Mouse (Mus musculus) midbrain, embryonic 14.5 days (tissue): ENCODE data around the gene Sgo2a. TPM values are rescaled to one million over a fixed set of nuclear protein-coding genes. Genes with fewer than 3 reads are reported as not detected.

Experiments used
- ATAC-seq: fragments of 200-750 bp; cut with Nextera tagmentation; 2 replicates; pipeline ENCODE4 v1.8.0; 2017; ENCODE audit warnings: moderate number of reproducible peaks, moderate library complexity; ENCODE audit not compliant: low FRiP score, low TSS enrichment
- DNase-seq: peaks from one replicate; pipeline ENCODE4 v3.0.0-alpha.2; 2015
- H3K27ac ChIP-seq: fragments of 300-500 bp; sonication (generic); replicated peaks from 2 replicates; pipeline ENCODE4 v1.5.1; 2014; ENCODE audit warnings: mild to moderate bottlenecking, low read depth, low read length, moderate library complexity
- H3K27me3 ChIP-seq: fragments of 300-500 bp; sonication (generic); 2 replicates; pipeline ENCODE4 v1.6.1; 2014; ENCODE audit warnings: low read length, control low read depth, mixed read lengths; ENCODE audit not compliant: control insufficient read depth, insufficient read depth
- H3K36me3 ChIP-seq: fragments of 300-500 bp; sonication (generic); 2 replicates; pipeline ENCODE4 v1.6.1; 2014; ENCODE audit warnings: low read length, control low read depth; ENCODE audit not compliant: control insufficient read depth, insufficient read depth
- H3K4me1 ChIP-seq: fragments of 300-500 bp; sonication (generic); 2 replicates; pipeline ENCODE4 v1.6.1; 2014; ENCODE audit warnings: mild to moderate bottlenecking, antibody characterized with exemption, low read length, control low read depth; ENCODE audit not compliant: control insufficient read depth, insufficient read depth
- H3K4me2 ChIP-seq: fragments of 300-500 bp; sonication (generic); 2 replicates; pipeline ENCODE4 v1.6.1; 2014; ENCODE audit warnings: mild to moderate bottlenecking, low read length, moderate library complexity
- H3K4me3 ChIP-seq: fragments of 300-500 bp; sonication (generic); replicated peaks from 2 replicates; pipeline ENCODE4 v1.5.1; 2014; ENCODE audit warnings: low read depth, low read length
- H3K9ac ChIP-seq: fragments of 300-500 bp; sonication (generic); replicated peaks from 2 replicates; pipeline ENCODE4 v1.6.1; 2014; ENCODE audit warnings: mild to moderate bottlenecking, low read length, moderate library complexity
- H3K9me3 ChIP-seq: fragments of 300-500 bp; sonication (generic); 2 replicates; pipeline ENCODE4 v1.6.1; 2016; ENCODE audit warnings: low read length, control low read depth, mixed read lengths; ENCODE audit not compliant: control insufficient read depth
- WGBS: fragments of 180-500 bp; shearing (Covaris S2); extraction: QIAGEN DNeasy Blood & Tissue Kit; methylation state at CpG from one replicate; pipeline ENCODE4 v1.1.7; 2014; 5-methylcytosine and 5-hydroxymethylcytosine counted together
- polyA plus RNA-seq: library from polyadenylated mRNA; unstranded; fragments of >200 nt; fragmentation: Nextera tagmentation; extraction: Ambion mirVana; gene quantifications from 2 replicates; pipeline ENCODE4 v1.2.1, GENCODE M21; 2014

The Sgo2a gene
- 2.8 and 5.2 TPM in 2 replicates for polyA plus RNA-seq

DNA sequence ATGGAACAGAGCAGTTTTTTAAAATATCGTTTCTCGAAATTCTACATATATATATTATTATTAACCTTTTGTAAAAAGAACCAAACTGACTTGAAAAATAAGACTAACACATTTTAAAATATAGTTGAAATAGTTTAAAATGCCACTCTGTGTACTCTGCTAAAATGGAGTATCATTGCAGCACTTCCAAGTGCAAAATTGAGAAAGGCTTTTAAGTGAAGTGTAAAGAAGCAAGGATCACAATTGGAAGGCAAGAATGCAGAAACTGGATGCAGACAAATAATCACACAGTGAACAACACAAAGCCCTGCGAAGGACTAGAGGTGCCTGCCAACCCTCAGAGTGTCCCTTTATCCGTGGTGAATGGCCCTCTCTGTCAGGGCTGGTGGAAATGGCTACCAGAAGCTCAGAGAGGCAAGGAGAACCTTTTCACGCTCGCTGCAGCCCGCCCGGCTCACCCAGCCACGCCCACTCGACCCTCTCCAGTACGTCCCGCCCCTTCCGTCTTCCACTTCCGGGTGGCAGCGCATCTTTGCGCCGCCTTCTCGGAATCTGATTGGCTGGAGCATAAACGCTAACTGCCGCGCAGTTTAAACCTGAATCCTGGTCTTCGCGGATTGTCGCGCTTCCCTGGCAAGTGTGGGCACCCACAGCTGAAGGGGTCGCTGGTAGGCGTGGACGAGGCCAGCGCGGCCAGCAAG, at the start of gene Sgo2a:
TSS of gene Sgo2a (plus strand) at position 540 of the 701 bp plus-strand sequence.
- Histone ChIP-seq H3K4me3 (peak within 1 kb of the TSS; percentile 80), H3K36me3 (no peaks in the 10 kb centered on the region), H3K4me2 (peak within 1 kb of the TSS; percentile 94), H3K27me3 (no peaks in the 10 kb centered on the region), H3K4me1 (peaks cover 11% of the 10 kb centered on the region), H3K9me3 (no peaks in the 10 kb centered on the region), H3K27ac (peak within 1 kb of the TSS; percentile 93), H3K9ac (peak within 1 kb of the TSS; percentile 65)
- DNase-seq (peak; percentile 99), ATAC-seq (peak; percentile 99)
- WGBS: 7% methylated on average over 30 of the region's 30 CpGs

DNA sequence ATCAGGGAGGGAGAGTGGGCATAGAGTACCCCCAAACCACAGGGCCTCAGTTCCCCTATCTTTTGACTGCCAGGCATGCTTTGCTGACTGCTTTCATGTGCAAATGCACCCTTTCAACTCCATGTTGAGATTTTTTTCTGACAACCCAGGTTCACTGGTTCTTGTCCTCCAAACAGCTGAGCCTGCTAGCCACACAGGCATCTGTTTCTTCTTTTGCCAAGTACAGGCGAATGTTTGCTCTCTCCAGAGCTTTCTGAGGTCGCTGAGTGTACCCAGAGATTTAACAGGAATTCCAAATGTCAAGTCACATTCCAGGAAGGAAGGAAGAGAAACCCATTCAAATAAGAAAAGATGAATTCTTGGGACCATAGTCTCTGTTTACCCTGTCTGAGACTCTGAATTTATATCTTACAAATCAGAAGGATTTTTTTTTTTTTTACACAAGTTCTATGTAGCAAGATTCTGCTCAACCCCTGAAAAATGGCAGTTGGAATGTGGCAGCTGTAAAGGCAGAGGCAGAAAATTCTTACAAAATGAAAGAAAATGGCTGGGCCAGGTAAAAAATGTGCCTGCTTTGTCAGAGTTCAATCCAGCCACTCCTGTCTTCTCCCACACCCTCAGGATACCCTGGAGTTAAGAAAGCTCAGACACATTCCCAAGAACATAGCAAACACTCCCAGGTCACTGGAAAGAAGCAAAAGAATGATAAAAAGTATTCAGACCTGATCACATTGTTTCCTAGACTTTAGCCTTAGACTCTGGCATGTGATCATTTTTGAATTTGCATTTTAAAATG, 48.0 kb upstream of the Sgo2a start:
- Histone ChIP-seq H3K27ac (no peak overlapping the region), H3K27me3 (no peaks in the 10 kb centered on the region), H3K9ac (no peak overlapping the region), H3K9me3 (no peaks in the 10 kb centered on the region), H3K4me2 (no peak overlapping the region), H3K4me3 (no peak overlapping the region), H3K4me1 (no peaks in the 10 kb centered on the region), H3K36me3 (peaks cover 16% of the 10 kb centered on the region; the same call in 1 of the 2 replicates)
- WGBS: 24% methylated on average over 2 of the region's 2 CpGs
- DNase-seq (peak; percentile 26), ATAC-seq (no peak)

DNA sequence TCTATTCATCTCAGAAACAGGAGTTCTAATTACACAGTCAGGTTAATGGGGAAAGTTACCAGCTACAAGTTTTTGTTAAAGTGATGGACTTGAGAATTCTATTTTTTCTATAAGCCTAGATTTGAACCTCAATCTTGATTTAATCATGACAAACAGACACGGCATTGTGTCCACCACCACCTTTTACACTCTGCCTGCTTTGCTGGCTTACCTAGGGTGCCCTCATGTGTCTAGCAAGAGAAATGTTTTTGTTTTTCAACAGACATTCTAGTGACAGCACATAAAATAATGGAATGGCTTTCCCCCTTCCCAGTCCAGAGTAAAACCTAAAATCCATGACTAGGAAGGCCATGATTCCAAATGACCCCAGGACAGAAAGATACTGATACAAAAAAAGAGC, 46.6 kb upstream of the Sgo2a start:
- Histone ChIP-seq H3K27ac (no peak overlapping the region), H3K4me3 (no peak overlapping the region), H3K4me1 (no peaks in the 10 kb centered on the region), H3K9me3 (no peaks in the 10 kb centered on the region), H3K27me3 (no peaks in the 10 kb centered on the region), H3K9ac (no peak overlapping the region), H3K36me3 (peaks cover 9% of the 10 kb centered on the region), H3K4me2 (no peak overlapping the region)
- WGBS: 4% methylated on average over 1 of the region's 1 CpGs
- DNase-seq (peak; percentile 75), ATAC-seq (no peak)

DNA sequence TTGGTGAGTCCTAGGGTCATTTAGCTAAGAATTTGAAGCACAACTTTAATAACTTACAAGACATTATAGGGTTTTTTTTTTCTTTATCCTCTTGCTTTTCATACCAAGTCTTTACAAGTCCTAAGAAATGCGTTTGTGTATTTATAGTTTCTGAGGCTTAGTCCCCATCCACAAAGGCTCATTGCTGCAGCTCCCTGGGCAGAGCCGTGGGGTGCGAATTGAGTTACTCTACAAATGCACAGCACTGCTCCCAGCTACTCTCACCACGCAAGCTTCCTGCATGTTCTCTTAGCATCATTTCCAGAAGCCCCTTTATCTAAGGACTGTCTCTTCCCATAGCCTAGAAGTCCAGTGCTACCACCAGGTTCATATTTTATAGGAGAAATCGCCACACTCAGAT, 46.1 kb upstream of the Sgo2a start:
- Histone ChIP-seq H3K27me3 (no peaks in the 10 kb centered on the region), H3K9ac (no peak overlapping the region), H3K4me1 (no peaks in the 10 kb centered on the region), H3K9me3 (no peaks in the 10 kb centered on the region), H3K36me3 (peaks cover 10% of the 10 kb centered on the region), H3K4me3 (no peak overlapping the region), H3K27ac (no peak overlapping the region), H3K4me2 (no peak overlapping the region)
- no peak for DNase-seq
- 62% methylated on average over 5 of the region's 5 CpGs for WGBS
- ATAC-seq: no peak

DNA sequence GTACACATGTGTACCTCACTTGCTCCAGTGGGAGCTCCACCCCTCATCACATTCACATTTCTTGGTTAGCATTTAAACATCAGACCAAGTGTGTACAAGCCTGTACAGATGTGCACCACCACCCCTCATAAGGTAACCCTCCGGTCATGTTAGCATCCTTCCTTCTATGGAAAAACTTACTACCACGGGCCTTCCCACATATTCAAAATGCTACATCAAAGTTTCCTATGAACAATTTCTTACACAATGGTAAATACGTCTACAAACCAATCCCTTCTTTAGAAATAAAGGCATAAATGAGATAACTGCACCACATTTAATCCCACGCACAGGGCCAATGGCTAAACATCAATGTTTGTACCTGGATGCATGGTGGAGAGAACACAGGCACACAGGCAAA, 43.3 kb upstream of the Sgo2a start:
- H3K4me1 ChIP-seq: no peaks in the 10 kb centered on the region
- H3K4me3 ChIP-seq: no peak overlapping the region
- no peak overlapping the region for H3K9ac ChIP-seq
- no peak for DNase-seq
- no peak for ATAC-seq
- H3K9me3 ChIP-seq: no peaks in the 10 kb centered on the region
- peaks cover 23% of the 10 kb centered on the region for H3K36me3 ChIP-seq
- no peak overlapping the region for H3K27ac ChIP-seq
- WGBS: 94% methylated on average over 4 of the region's 4 CpGs
- no peak overlapping the region for H3K4me2 ChIP-seq
- no peaks in the 10 kb centered on the region for H3K27me3 ChIP-seq

DNA sequence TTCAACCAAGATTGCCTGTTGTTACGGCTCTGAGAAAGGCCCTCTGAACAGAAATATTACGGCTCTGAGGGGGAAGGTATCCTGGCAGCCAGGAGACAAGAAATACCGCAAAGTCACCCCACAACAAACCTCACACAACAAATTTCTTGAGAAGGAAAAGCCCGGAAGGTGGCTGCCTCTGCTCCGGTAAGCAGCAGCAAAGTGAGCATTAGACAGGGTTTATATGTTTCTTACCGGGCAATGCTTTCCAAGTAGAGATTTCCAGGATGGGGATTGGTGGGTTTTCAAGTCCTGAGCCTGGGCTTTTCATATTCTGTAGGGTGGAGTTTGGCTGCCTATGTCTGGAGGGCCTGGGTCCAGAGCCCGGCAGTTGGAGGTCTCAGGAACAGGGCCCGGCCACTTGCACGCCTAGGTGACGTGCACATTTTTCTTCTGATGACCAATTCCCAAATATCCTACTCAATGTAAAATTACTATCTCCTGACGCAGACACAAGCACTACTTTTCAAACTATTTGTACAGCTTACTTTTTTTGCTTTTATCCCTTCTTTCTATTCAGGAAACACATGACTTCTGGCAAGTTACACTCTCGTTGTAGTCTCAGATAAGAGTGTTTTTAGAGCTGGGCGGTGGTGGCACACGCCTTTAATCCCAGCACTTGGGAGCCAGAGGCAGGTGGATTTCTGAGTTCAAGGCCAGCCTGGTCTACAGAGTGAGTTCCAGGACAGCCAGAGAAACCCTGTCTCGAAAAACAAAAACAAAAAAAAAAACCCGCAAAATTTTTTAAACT, 42.0 kb upstream of the Sgo2a start:
- Histone ChIP-seq H3K36me3 (peaks cover 25% of the 10 kb centered on the region), H3K9ac (no peak overlapping the region), H3K4me2 (no peak overlapping the region), H3K9me3 (no peaks in the 10 kb centered on the region), H3K4me1 (no peaks in the 10 kb centered on the region), H3K27ac (no peak overlapping the region), H3K27me3 (no peaks in the 10 kb centered on the region), H3K4me3 (no peak overlapping the region)
- 87% methylated on average over 16 of the region's 16 CpGs for WGBS
- DNase-seq: no peak
- no peak for ATAC-seq

DNA sequence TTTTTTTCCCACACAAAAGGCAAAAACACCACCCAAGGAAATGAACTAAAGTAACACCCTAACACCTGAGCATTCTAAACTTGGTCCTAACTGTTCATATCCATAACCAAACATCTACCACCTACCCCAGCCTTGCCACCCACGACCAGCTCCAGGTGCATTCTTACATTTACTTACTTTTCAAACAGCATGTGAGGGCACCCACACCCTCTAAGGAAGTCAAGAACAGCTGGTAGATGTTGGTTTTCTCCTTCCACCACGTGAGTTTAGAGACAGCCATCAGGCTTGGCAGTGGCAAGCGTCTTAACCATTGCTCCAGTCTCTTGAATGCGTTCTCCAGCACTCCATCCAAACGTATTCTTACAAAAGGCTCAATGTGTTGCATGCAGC, 41.4 kb upstream of the Sgo2a start:
- DNase-seq (no peak), ATAC-seq (no peak)
- Histone ChIP-seq H3K4me2 (no peak overlapping the region), H3K27ac (no peak overlapping the region), H3K9me3 (no peaks in the 10 kb centered on the region), H3K27me3 (no peaks in the 10 kb centered on the region), H3K4me3 (no peak overlapping the region), H3K9ac (no peak overlapping the region), H3K36me3 (peaks cover 30% of the 10 kb centered on the region), H3K4me1 (no peaks in the 10 kb centered on the region)
- 92% methylated on average over 5 of the region's 5 CpGs for WGBS

DNA sequence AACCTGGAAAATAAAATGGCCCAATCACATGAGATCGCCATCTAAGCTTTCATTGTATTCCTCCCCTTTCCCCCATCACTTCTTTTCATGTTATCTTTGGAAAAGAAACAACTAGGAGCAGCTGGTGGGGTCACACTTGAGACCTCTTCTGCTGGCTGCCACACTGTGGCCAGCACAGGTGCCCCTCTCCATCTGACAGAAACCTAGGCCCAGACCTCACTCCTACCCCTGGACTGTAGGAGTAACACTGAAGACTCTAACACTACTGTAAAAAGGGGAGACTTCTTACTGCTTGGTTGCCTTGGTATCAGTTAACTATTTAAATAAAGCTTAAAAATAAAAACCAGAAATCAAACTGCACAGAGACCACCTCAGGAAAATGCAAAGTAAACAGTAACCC, 40.0 kb upstream of the Sgo2a start:
- Histone ChIP-seq H3K27ac (no peak overlapping the region), H3K27me3 (no peaks in the 10 kb centered on the region), H3K36me3 (peaks cover 36% of the 10 kb centered on the region), H3K4me3 (no peak overlapping the region), H3K4me1 (no peaks in the 10 kb centered on the region), H3K9me3 (no peaks in the 10 kb centered on the region), H3K4me2 (no peak overlapping the region), H3K9ac (no peak overlapping the region)
- ATAC-seq: no peak
- no peak for DNase-seq
- WGBS: 95% methylated on average over 1 of the region's 1 CpGs
